Mouse (Mus musculus) stomach, postnatal 0 days (tissue): ENCODE measurements at regions not wholly inside any gene's neighbourhood (a gene's known extent, or its start where the extent isn't known, plus 50 kb on each side); places are given as distances from the start of the nearest gene placed in this dataset.

ENCODE experiments used
- ATAC-seq: fragments of 200-750 bp; cut with Nextera tagmentation; 2 replicates; pipeline ENCODE4 v1.8.0; 2017; ENCODE audit not compliant: low FRiP score, low TSS enrichment
- DNase-seq: peaks from one replicate; pipeline ENCODE4 v3.0.0-alpha.2; 2016; ENCODE audit warnings: low spot score
- H3K27ac ChIP-seq: fragments of 300-500 bp; sonication (generic); replicated peaks from 2 replicates; pipeline ENCODE4 v1.5.1; 2014; ENCODE audit warnings: mild to moderate bottlenecking, control low read depth
- H3K27me3 ChIP-seq: fragments of 300-500 bp; sonication (generic); 2 replicates; pipeline ENCODE4 v1.6.1; 2014; ENCODE audit warnings: low read length; ENCODE audit not compliant: control insufficient read depth, insufficient read depth
- H3K36me3 ChIP-seq: fragments of 300-500 bp; sonication (generic); 2 replicates; pipeline ENCODE4 v1.6.1; 2014; ENCODE audit warnings: low read length, mixed read lengths; ENCODE audit not compliant: control insufficient read depth, insufficient read depth
- H3K4me1 ChIP-seq: fragments of 300-500 bp; sonication (generic); replicated peaks from 2 replicates; pipeline ENCODE4 v1.6.1; 2014; ENCODE audit warnings: antibody characterized with exemption; ENCODE audit not compliant: control insufficient read depth, insufficient read depth
- H3K4me2 ChIP-seq: fragments of 300-500 bp; sonication (generic); replicated peaks from 2 replicates; pipeline ENCODE4 v1.6.1; 2014; ENCODE audit warnings: low read depth, mild to moderate bottlenecking, control low read depth, moderate library complexity
- H3K4me3 ChIP-seq: fragments of 300-500 bp; sonication (generic); 2 replicates; pipeline ENCODE4 v1.5.1; 2014; ENCODE audit warnings: low read depth, low read length, control low read depth
- H3K9ac ChIP-seq: fragments of 300-500 bp; sonication (generic); 2 replicates; pipeline ENCODE4 v1.6.1; 2014; ENCODE audit warnings: mild to moderate bottlenecking, low read length, control low read depth, mixed read lengths
- H3K9me3 ChIP-seq: fragments of 300-500 bp; sonication (generic); 2 replicates; pipeline ENCODE4 v1.6.1; 2016; ENCODE audit warnings: low read length; ENCODE audit not compliant: control insufficient read depth
- CTCF ChIP-seq: IDR thresholded peaks from 2 replicates; pipeline ENCODE4 v1.5.1; 2016; ENCODE audit warnings: antibody characterized with exemption, low read depth, mild to moderate bottlenecking, moderate library complexity
- EP300 ChIP-seq: optimal IDR thresholded peaks from 2 replicates; pipeline ENCODE3; 2016; ENCODE audit warnings: antibody characterized with exemption
- WGBS: fragments of 180-500 bp; shearing (Covaris S2); extraction: QIAGEN DNeasy Blood & Tissue Kit; methylation state at CpG from one replicate; pipeline ENCODE4 v1.1.7; 2014; 5-methylcytosine and 5-hydroxymethylcytosine counted together

DNA sequence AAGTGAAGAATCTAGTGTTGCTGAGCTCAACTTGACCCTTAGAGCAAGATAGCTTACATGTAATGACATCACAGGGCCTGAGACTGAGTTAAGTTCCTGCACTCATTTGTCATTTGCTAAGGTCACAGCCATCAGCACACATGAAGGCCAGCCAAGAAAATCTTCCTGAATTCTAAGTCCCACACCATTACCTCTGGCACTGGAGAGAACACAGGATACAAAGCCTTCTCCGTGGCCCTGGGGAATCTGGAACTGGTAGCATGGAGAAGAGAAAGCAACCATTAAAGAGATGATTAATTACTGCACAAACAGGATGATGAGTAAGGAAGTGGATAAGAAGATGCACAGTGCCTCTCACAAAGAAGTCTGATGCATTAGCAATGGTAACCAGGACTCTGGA, 232.0 kb downstream of the Wdr72 start:
- ATAC-seq (no peak), DNase-seq (no peak)
- H3K36me3 ChIP-seq = no peaks in the 10 kb centered on the region
- no peak overlapping the region for H3K27ac ChIP-seq
- H3K9ac ChIP-seq = no peak overlapping the region
- H3K4me2 ChIP-seq = no peak overlapping the region
- H3K9me3 ChIP-seq = no peaks in the 10 kb centered on the region
- H3K4me1 ChIP-seq = no peaks in the 10 kb centered on the region
- no peaks in the 10 kb centered on the region for H3K27me3 ChIP-seq
- 50% methylated on average over 1 of the region's 1 CpGs for WGBS
- H3K4me3 ChIP-seq = no peak overlapping the region
- TF ChIP-seq EP300 = no peak
- no peak for TF ChIP-seq CTCF

DNA sequence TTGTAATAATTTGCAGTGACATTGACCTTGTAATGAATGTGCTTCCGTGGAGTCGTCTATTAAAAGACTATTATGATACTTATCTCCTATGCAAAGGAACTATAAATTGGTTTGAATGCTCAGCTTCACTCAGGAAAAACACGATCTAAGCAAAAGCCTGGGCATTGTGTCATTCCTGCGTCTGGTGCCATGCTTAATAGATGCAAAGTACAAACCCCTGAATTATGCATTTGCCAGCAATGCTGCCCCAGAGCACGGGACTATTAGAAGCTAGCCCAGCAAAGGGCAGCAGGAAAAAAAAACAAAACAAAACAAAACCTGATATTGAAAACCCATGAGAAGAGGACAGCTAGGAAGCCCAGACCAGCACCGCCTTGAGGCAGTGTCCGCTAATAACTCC, 234.9 kb downstream of the Wdr72 start:
- TF ChIP-seq EP300 (no peak), CTCF (no peak)
- no peak overlapping the region for H3K9ac ChIP-seq
- no peak overlapping the region for H3K4me3 ChIP-seq
- whole genome bisulfite sequencing = 84% methylated on average over 7 of the region's 7 CpGs
- no peaks in the 10 kb centered on the region for H3K4me1 ChIP-seq
- DNase-seq (no peak), ATAC-seq (no peak)
- no peaks in the 10 kb centered on the region for H3K9me3 ChIP-seq
- H3K4me2 ChIP-seq = no peak overlapping the region
- H3K27me3 ChIP-seq = no peaks in the 10 kb centered on the region
- H3K36me3 ChIP-seq = no peaks in the 10 kb centered on the region
- H3K27ac ChIP-seq = no peak overlapping the region

DNA sequence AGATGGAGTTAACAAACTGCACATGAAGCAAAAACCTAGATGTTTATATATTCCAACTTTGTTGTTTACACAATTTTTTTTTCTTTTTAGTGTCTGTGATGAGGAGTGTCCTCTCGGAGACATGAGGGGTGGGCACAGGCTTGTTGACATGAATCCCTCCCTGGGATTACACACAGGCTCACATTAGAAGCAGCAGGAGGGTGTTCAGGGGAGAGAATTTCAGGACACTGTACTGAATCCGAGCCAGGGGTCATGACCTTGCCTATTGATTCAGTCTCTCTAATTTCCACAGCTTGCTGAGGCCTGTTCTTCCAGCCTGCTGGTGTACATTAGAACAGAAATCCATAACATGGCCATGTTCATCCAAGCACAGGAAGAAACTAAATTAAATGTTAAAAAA, 238.6 kb downstream of the Wdr72 start:
- DNase-seq = no peak
- Histone ChIP-seq H3K27ac (no peak overlapping the region), H3K27me3 (no peaks in the 10 kb centered on the region), H3K9me3 (no peaks in the 10 kb centered on the region), H3K9ac (no peak overlapping the region), H3K4me3 (no peak overlapping the region), H3K4me1 (no peaks in the 10 kb centered on the region), H3K4me2 (no peak overlapping the region), H3K36me3 (no peaks in the 10 kb centered on the region)
- 23% methylated on average over 2 of the region's 2 CpGs for WGBS
- TF ChIP-seq EP300 (no peak), CTCF (no peak)
- ATAC-seq = no peak

DNA sequence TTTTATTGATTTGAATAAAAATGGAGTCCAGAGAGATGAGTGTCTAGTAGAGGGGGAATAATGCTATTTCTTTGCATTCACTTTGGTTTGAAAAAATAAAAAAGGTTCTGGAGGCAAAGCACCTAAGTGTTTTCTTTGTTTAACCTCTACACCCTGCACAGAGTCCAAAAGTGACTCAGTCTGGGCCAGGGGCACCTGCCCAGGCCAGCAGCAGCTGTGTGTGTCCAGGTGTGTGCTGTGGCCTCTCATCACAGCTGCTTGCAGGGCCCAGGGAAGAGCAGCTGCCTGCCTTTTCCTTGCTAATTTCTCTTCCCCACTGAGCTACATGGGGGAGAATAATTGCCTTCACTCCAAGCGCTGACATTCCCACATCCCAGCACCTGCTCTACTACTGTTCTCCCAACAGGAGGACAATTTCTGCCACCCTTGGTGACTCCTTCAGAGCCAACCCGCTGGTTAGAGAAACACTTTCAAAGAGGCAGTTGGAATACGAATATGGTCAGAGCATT, 255.8 kb downstream of the Wdr72 start:
- no peaks in the 10 kb centered on the region for H3K4me1 ChIP-seq
- DNase-seq (peak; percentile 17), ATAC-seq (peak; percentile 67; the same call in 1 of the 2 replicates)
- no peaks in the 10 kb centered on the region for H3K27me3 ChIP-seq
- no peaks in the 10 kb centered on the region for H3K9me3 ChIP-seq
- H3K9ac ChIP-seq = no peak overlapping the region
- no peak for TF ChIP-seq CTCF
- TF ChIP-seq EP300 = no peak
- 33% methylated on average over 3 of the region's 3 CpGs for WGBS
- no peak overlapping the region for H3K4me2 ChIP-seq
- H3K4me3 ChIP-seq = no peak overlapping the region
- no peaks in the 10 kb centered on the region for H3K36me3 ChIP-seq
- no peak overlapping the region for H3K27ac ChIP-seq

DNA sequence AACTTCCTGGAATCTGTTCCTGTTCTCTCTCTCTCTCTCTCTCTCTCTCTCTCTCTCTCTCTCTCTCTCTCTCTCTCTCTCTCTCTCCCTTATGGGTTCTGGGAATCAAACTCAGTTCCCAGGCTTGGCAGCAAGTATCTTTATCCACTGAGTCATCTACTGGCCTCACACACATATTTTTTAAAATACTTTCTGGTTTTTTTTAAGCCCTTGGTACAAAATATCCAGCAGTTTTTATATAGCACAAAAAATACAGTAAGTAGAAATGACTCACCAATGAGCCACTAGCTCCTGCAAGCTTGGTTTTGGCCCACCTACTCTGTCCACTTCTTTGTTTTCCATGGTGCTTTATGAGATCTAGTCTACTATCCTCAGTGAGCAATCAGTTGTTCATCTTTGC, 266.0 kb downstream of the Wdr72 start:
- H3K9me3 ChIP-seq = no peaks in the 10 kb centered on the region
- DNase-seq (no peak), ATAC-seq (no peak)
- no peak for TF ChIP-seq EP300
- TF ChIP-seq CTCF = no peak
- H3K36me3 ChIP-seq = no peaks in the 10 kb centered on the region
- no peak overlapping the region for H3K4me3 ChIP-seq
- H3K27me3 ChIP-seq = no peaks in the 10 kb centered on the region
- no peak overlapping the region for H3K4me2 ChIP-seq
- no peak overlapping the region for H3K9ac ChIP-seq
- no peak overlapping the region for H3K27ac ChIP-seq
- no peaks in the 10 kb centered on the region for H3K4me1 ChIP-seq

DNA sequence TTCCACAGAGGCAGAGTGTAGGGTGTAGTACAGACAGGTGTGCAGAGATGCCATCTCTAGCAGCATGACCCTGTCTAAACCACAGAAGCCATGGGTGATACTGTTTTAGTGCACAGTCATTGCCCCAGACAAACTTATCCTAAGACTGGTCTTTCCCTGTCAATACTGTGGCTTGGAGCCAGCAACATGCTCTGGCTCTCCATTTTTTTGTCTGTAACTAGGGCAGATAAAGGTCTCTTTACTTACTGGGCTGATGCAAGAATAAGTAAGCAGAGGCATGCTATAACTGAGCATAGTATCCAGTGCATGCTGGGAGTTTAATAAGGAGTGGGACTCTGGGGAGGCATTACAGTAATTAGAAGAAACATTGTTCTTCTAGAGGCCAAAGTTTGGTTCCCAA, 267.0 kb downstream of the Wdr72 start:
- TF ChIP-seq EP300 (no peak), CTCF (no peak)
- Histone ChIP-seq H3K27me3 (no peaks in the 10 kb centered on the region), H3K4me1 (no peaks in the 10 kb centered on the region), H3K36me3 (no peaks in the 10 kb centered on the region), H3K4me2 (no peak overlapping the region), H3K9me3 (no peaks in the 10 kb centered on the region), H3K9ac (no peak overlapping the region), H3K4me3 (no peak overlapping the region), H3K27ac (no peak overlapping the region)
- DNase-seq (no peak), ATAC-seq (peak; percentile 15; the same call in 1 of the 2 replicates)
